Mouse (Mus musculus): Measurements from ENCODE around the gene Rpl13a.
"Not testable (repeated sequence)": the region's sequence is repeated elsewhere in the genome, so short reads cannot be mapped to it uniquely, and the experiment has no call there.

DNA sequence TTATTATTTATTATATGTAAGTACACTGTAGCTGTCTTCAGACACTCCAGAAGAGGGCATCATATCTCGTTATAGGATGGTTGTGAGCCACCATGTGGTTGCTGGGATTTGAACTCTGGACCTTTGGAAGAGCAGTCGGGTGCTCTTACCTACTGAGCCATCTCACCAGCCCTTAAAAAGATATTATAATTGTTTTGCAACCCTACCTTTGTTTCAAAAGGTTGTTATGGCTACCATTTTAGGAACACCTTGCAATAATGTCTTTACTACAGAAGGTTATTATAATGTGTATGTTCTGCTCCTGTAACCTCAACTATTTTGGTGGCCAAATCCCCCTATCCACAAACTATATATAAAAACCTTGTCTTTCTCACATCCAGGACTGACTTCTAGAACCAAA is 24.5 kb upstream of the Rpl13a start:
- TF ChIP-seq CTCF (IDR thresholded peaks at IDR 0.05; ENCODE audit: control insufficient read depth, insufficient read depth, insufficient replicate concordance, low read depth, low read length); POLR2A (IDR thresholded peaks at IDR 0.05; ENCODE audit: control insufficient read depth, low read depth, low read length): not testable (repeated sequence)

Data from testis, adult 2 months (tissue).